Mouse (Mus musculus): ENCODE measurements around the gene Rbbp9. TPM values are rescaled to one million over a fixed set of nuclear protein-coding genes. Genes with fewer than 3 reads are reported as not detected.

Gene Rbbp9
- polyA plus RNA-seq, 1 experiment = 31.7 TPM

- H3K4me1 ChIP-seq (ENCODE audit: control insufficient read depth, insufficient read depth, low read length) = no peaks in the 10 kb centered on the region; the same call in 1 of the 2 replicates
- no peak overlapping the region for H3K4me3 ChIP-seq (ENCODE audit: insufficient read depth, low read length)
- H3K27ac ChIP-seq (ENCODE audit: insufficient read depth, low read length) = no peak overlapping the region
- TF ChIP-seq CTCF (IDR thresholded peaks at IDR 0.05; ENCODE audit: extremely low read depth, insufficient read depth, low read length) (no peak), POLR2A (IDR thresholded peaks at IDR 0.05; ENCODE audit: extremely low read depth, insufficient read depth, low read length) (no peak)
These were observed 30.9 kb downstream of the Rbbp9 start for GRCm38 (mm10) chr2:144519772-144520171.

- H3K27ac ChIP-seq (ENCODE audit: insufficient read depth, low read length) = no peak overlapping the region
- TF ChIP-seq POLR2A (IDR thresholded peaks at IDR 0.05; ENCODE audit: extremely low read depth, insufficient read depth, low read length) = no peak
- TF ChIP-seq CTCF (IDR thresholded peaks at IDR 0.05; ENCODE audit: extremely low read depth, insufficient read depth, low read length) = no peak
- H3K4me1 ChIP-seq (ENCODE audit: control insufficient read depth, insufficient read depth, low read length) = peaks cover 1% of the 10 kb centered on the region; the same call in 1 of the 2 replicates
- H3K4me3 ChIP-seq (ENCODE audit: insufficient read depth, low read length) = no peak overlapping the region
These were observed 36.0 kb downstream of the Rbbp9 start for GRCm38 (mm10) chr2:144514619-144515018.

GRCm38 (mm10) chr2:144502134-144502533, 48.5 kb downstream of the Rbbp9 start:
- Histone ChIP-seq H3K4me3 (ENCODE audit: insufficient read depth, low read length) (no peak overlapping the region), H3K27ac (ENCODE audit: insufficient read depth, low read length) (no peak overlapping the region), H3K4me1 (ENCODE audit: control insufficient read depth, insufficient read depth, low read length) (no peaks in the 10 kb centered on the region)
- TF ChIP-seq CTCF (IDR thresholded peaks at IDR 0.05; ENCODE audit: extremely low read depth, insufficient read depth, low read length) = no peak
- no peak for TF ChIP-seq POLR2A (IDR thresholded peaks at IDR 0.05; ENCODE audit: extremely low read depth, insufficient read depth, low read length)

Other genes starting within 250 kb of the Rbbp9 start
- gene Ovol2, start 218.7 kb downstream of the Rbbp9 start, polyA plus RNA-seq (2012; rRNA removed) = 15.0 and 16.4 TPM in 2 replicates
- 33.8 and 35.5 TPM in 2 replicates for gene Kat14, start 181.9 kb downstream of the Rbbp9 start, polyA plus RNA-seq (2012; rRNA removed)
- 1.0 TPM in 1 of 2 replicates, not detected in the other for gene Pet117, start 181.9 kb downstream of the Rbbp9 start, polyA plus RNA-seq (2012; rRNA removed)
- 77.6 and 79.8 TPM in 2 replicates for gene Dzank1, start 23.5 kb downstream of the Rbbp9 start, polyA plus RNA-seq (2012; rRNA removed)
- 17.4 and 18.5 TPM in 2 replicates for gene Polr3f, start 23.2 kb downstream of the Rbbp9 start, polyA plus RNA-seq (2012; rRNA removed)
- gene Sec23b, start 5.4 kb upstream of the Rbbp9 start, polyA plus RNA-seq (2012; rRNA removed) = 52.6 and 55.4 TPM in 2 replicates
- gene Smim26, start 43.2 kb upstream of the Rbbp9 start, polyA plus RNA-seq (2012; rRNA removed) = 71.4 and 78.6 TPM in 2 replicates
- 61.9 and 62.0 TPM in 2 replicates for gene Dtd1, start 49.0 kb upstream of the Rbbp9 start, polyA plus RNA-seq (2012; rRNA removed)

Data from cortical plate, adult 2 months (tissue).